Mouse (Mus musculus) liver, postnatal 0 days (tissue): ENCODE measurements around the gene Gm20388.
A peak's percentile ranks its signal among the peaks of the same experiment; 100 is the strongest.

Experiments used
- CTCF ChIP-seq: sonication (generic); IDR thresholded peaks from 2 replicates; pipeline ENCODE4 v1.5.1; 2016; ENCODE audit warnings: antibody characterized with exemption, low read depth
- EP300 ChIP-seq: IDR thresholded peaks from 2 replicates; pipeline ENCODE4 v1.6.1; 2016; ENCODE audit warnings: antibody characterized with exemption, low read depth, mild to moderate bottlenecking

GRCm38 (mm10) chr8:121903977-121904376 lies 1993.3 kb downstream of the Gm20388 start:
- peak; percentile 51 for TF ChIP-seq CTCF
- TF ChIP-seq EP300: no peak
